Mouse (Mus musculus): ENCODE measurements at regions not wholly inside any gene's neighbourhood (a gene's known extent, or its start where the extent isn't known, plus 50 kb on each side); places are given as distances from the start of the nearest gene placed in this dataset.

DNA sequence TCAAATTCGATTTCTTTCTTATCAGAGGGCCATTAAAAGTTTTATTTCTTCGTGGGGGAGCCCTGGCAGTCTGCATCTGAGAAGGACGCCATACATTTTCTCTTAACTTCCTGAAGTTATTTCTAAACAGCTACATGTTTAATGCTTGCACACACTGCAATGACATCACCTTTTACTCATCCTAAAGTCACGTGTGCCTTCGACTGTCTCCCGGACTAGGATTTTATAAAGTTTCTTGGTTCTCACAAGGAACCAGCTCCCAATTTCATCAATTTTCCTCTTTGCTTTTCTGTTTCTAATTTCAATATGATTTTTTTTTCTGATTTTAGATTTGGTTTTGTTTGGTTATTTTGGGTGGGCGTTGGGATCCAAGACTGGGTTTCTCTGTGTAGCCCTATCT is 73.8 kb upstream of the Lrig3 start:
- Histone ChIP-seq H3K27me3 (replicated peaks; ENCODE audit: control insufficient read depth, insufficient read depth, low read length) (no peaks in the 10 kb centered on the region), H3K36me3 (ENCODE audit: control insufficient read depth, insufficient read depth, low read length) (no peaks in the 10 kb centered on the region), H3K9ac (ENCODE audit: low read length) (no peak overlapping the region), H3K4me3 (ENCODE audit: low read depth, low read length) (no peak overlapping the region), H3K27ac (ENCODE audit: low read depth) (no peak overlapping the region), H3K9me3 (ENCODE audit: control insufficient read depth, low read length) (no peaks in the 10 kb centered on the region), H3K4me1 (replicated peaks; ENCODE audit: control insufficient read depth, insufficient read depth, low read length) (no peaks in the 10 kb centered on the region), H3K4me2 (ENCODE audit: low read length) (no peak overlapping the region)
- ATAC-seq (replicated peaks; ENCODE audit: low FRiP score, low TSS enrichment, low read depth) (no peak), DNase-seq (ENCODE audit: low spot score) (no peak)
- 75% methylated on average over 7 of the region's 7 CpGs for WGBS

- WGBS = 73% methylated on average over 7 of the region's 7 CpGs
- DNase-seq (ENCODE audit: low spot score) = no peak
- Histone ChIP-seq H3K4me1 (replicated peaks; ENCODE audit: control insufficient read depth, insufficient read depth, low read length) (no peaks in the 10 kb centered on the region), H3K4me2 (ENCODE audit: low read length) (no peak overlapping the region), H3K27ac (ENCODE audit: low read depth) (no peak overlapping the region), H3K4me3 (ENCODE audit: low read depth, low read length) (no peak overlapping the region), H3K9ac (ENCODE audit: low read length) (no peak overlapping the region), H3K27me3 (replicated peaks; ENCODE audit: control insufficient read depth, insufficient read depth, low read length) (no peaks in the 10 kb centered on the region), H3K9me3 (ENCODE audit: control insufficient read depth, low read length) (no peaks in the 10 kb centered on the region), H3K36me3 (ENCODE audit: control insufficient read depth, insufficient read depth, low read length) (no peaks in the 10 kb centered on the region)
- no peak for ATAC-seq (replicated peaks; ENCODE audit: low FRiP score, low TSS enrichment, low read depth)
These were observed 70.1 kb upstream of the Lrig3 start for GRCm38 (mm10) chr10:125895744-125896482.

DNA sequence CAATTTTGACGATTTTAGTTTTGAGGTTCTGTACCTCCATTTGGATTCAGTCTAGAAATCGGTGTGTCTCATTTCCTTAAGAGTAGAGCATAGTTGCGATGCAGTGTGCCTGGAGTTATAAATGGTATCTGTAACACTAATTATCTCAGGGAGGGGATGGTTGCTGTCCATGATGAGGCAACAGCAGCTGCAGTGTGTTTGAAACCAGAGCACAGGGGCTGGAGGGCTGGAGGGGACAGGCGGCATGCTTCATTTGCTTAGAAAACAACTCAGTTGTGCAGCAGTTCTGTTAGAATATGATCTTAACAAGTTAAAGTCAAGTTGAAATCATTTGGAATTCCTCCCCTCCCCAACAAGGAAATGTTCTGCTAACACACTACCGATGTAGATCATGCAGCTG is 69.3 kb upstream of the Lrig3 start:
- Histone ChIP-seq H3K4me2 (ENCODE audit: low read length) (no peak overlapping the region), H3K4me1 (replicated peaks; ENCODE audit: control insufficient read depth, insufficient read depth, low read length) (no peaks in the 10 kb centered on the region), H3K27me3 (replicated peaks; ENCODE audit: control insufficient read depth, insufficient read depth, low read length) (no peaks in the 10 kb centered on the region), H3K4me3 (ENCODE audit: low read depth, low read length) (no peak overlapping the region), H3K9me3 (ENCODE audit: control insufficient read depth, low read length) (no peaks in the 10 kb centered on the region), H3K27ac (ENCODE audit: low read depth) (no peak overlapping the region), H3K36me3 (ENCODE audit: control insufficient read depth, insufficient read depth, low read length) (no peaks in the 10 kb centered on the region), H3K9ac (ENCODE audit: low read length) (no peak overlapping the region)
- DNase-seq (ENCODE audit: low spot score) = no peak
- ATAC-seq (replicated peaks; ENCODE audit: low FRiP score, low TSS enrichment, low read depth) = no peak
- WGBS = 50% methylated on average over 5 of the region's 5 CpGs

DNA sequence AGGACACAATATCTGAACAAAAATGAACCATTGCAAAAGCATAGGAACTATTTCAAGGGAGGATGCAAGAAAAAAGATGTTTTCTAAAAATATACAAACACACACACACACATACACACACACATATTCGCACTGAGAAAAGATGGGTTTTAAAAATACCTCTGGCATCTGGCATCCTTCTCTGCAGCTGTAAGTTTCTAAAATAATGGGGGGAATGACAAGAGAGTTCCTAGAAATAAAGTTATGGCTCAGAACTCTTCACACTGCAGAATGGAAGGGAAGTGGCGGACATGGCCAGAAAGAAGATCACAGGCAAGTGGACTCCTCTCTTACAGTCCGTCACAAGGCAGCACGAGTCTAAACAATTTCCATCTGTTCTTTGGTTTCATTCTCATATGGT is 66.5 kb upstream of the Lrig3 start:
- Histone ChIP-seq H3K9ac (ENCODE audit: low read length) (no peak overlapping the region), H3K27me3 (replicated peaks; ENCODE audit: control insufficient read depth, insufficient read depth, low read length) (no peaks in the 10 kb centered on the region), H3K4me1 (replicated peaks; ENCODE audit: control insufficient read depth, insufficient read depth, low read length) (no peaks in the 10 kb centered on the region), H3K4me3 (ENCODE audit: low read depth, low read length) (no peak overlapping the region), H3K4me2 (ENCODE audit: low read length) (no peak overlapping the region), H3K9me3 (ENCODE audit: control insufficient read depth, low read length) (no peaks in the 10 kb centered on the region), H3K27ac (ENCODE audit: low read depth) (no peak overlapping the region), H3K36me3 (ENCODE audit: control insufficient read depth, insufficient read depth, low read length) (no peaks in the 10 kb centered on the region)
- DNase-seq (ENCODE audit: low spot score) (no peak), ATAC-seq (replicated peaks; ENCODE audit: low FRiP score, low TSS enrichment, low read depth) (no peak)
- WGBS = 71% methylated on average over 4 of the region's 4 CpGs

- H3K27me3 ChIP-seq (replicated peaks; ENCODE audit: control insufficient read depth, insufficient read depth, low read length) = no peaks in the 10 kb centered on the region
- 91% methylated on average over 2 of the region's 2 CpGs for WGBS
- H3K4me2 ChIP-seq (ENCODE audit: low read length) = no peak overlapping the region
- ATAC-seq (replicated peaks; ENCODE audit: low FRiP score, low TSS enrichment, low read depth) = no peak
- no peaks in the 10 kb centered on the region for H3K36me3 ChIP-seq (ENCODE audit: control insufficient read depth, insufficient read depth, low read length)
- H3K27ac ChIP-seq (ENCODE audit: low read depth) = no peak overlapping the region
- H3K9me3 ChIP-seq (ENCODE audit: control insufficient read depth, low read length) = no peaks in the 10 kb centered on the region
- DNase-seq (ENCODE audit: low spot score) = no peak
- no peak overlapping the region for H3K9ac ChIP-seq (ENCODE audit: low read length)
- no peak overlapping the region for H3K4me3 ChIP-seq (ENCODE audit: low read depth, low read length)
- H3K4me1 ChIP-seq (replicated peaks; ENCODE audit: control insufficient read depth, insufficient read depth, low read length) = no peaks in the 10 kb centered on the region
These were observed 65.4 kb upstream of the Lrig3 start for GRCm38 (mm10) chr10:125900562-125900961.

DNA sequence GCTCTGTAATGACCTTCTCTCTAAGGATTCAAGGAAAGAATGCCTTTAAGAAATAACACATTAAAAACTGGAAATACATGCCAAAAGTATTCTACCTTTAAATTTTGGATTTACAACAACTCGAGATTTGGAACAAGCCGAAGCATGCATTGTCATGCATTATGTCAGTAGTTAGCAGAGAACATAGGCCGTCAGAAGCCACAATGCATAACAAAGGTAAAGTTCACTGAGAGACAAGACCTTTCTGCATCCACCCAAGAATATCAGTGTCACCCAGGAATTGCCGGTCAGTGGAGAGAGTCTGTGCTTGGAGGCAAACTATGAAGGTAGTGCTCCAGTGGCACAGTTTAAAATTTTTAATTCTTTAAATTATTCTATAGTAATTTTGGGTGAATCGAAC is 63.3 kb upstream of the Lrig3 start:
- Histone ChIP-seq H3K4me1 (replicated peaks; ENCODE audit: control insufficient read depth, insufficient read depth, low read length) (no peaks in the 10 kb centered on the region), H3K27ac (ENCODE audit: low read depth) (no peak overlapping the region), H3K9ac (ENCODE audit: low read length) (no peak overlapping the region), H3K4me2 (ENCODE audit: low read length) (no peak overlapping the region), H3K4me3 (ENCODE audit: low read depth, low read length) (no peak overlapping the region), H3K9me3 (ENCODE audit: control insufficient read depth, low read length) (no peaks in the 10 kb centered on the region), H3K27me3 (replicated peaks; ENCODE audit: control insufficient read depth, insufficient read depth, low read length) (no peaks in the 10 kb centered on the region), H3K36me3 (ENCODE audit: control insufficient read depth, insufficient read depth, low read length) (no peaks in the 10 kb centered on the region)
- no peak for ATAC-seq (replicated peaks; ENCODE audit: low FRiP score, low TSS enrichment, low read depth)
- 81% methylated on average over 5 of the region's 5 CpGs for WGBS
- no peak for DNase-seq (ENCODE audit: low spot score)

GRCm38 (mm10) chr10:125912207-125912606 is 53.8 kb upstream of the Lrig3 start:
- H3K36me3 ChIP-seq (ENCODE audit: control insufficient read depth, insufficient read depth, low read length) = no peaks in the 10 kb centered on the region
- peak overlapping the region; percentile 40; the same call in 1 of the 2 replicates for H3K27ac ChIP-seq (ENCODE audit: low read depth)
- H3K4me2 ChIP-seq (ENCODE audit: low read length) = no peak overlapping the region
- H3K4me3 ChIP-seq (ENCODE audit: low read depth, low read length) = no peak overlapping the region
- no peaks in the 10 kb centered on the region for H3K9me3 ChIP-seq (ENCODE audit: control insufficient read depth, low read length)
- DNase-seq (ENCODE audit: low spot score) = no peak
- no peaks in the 10 kb centered on the region; the same call in 1 of the 2 replicates for H3K4me1 ChIP-seq (replicated peaks; ENCODE audit: control insufficient read depth, insufficient read depth, low read length)
- ATAC-seq (replicated peaks; ENCODE audit: low FRiP score, low TSS enrichment, low read depth) = 0 out of 2 replicates have a peak, but pooled peaks have one; percentile 8
- H3K9ac ChIP-seq (ENCODE audit: low read length) = no peak overlapping the region
- WGBS = 34% methylated on average over 7 of the region's 7 CpGs
- no peaks in the 10 kb centered on the region for H3K27me3 ChIP-seq (replicated peaks; ENCODE audit: control insufficient read depth, insufficient read depth, low read length)
